Mouse (Mus musculus) heart, postnatal 0 days (tissue): ENCODE results near the gene Angptl2.

ENCODE experiments used
- CTCF ChIP-seq: IDR thresholded peaks from 2 replicates; pipeline ENCODE4 v1.5.1; 2016; ENCODE audit warnings: antibody characterized with exemption, control low read depth, low read depth
- EP300 ChIP-seq: IDR thresholded peaks from 2 replicates; pipeline ENCODE4 v1.6.1; 2016; ENCODE audit warnings: antibody characterized with exemption, low read depth

- TF ChIP-seq CTCF: no peak
- TF ChIP-seq EP300: no peak
Observed at GRCm38 (mm10) chr2:33220246-33220645, 4.4 kb downstream of the Angptl2 start.
